Mouse (Mus musculus): ENCODE measurements around the gene Cadps.

Gene Cadps

DNA sequence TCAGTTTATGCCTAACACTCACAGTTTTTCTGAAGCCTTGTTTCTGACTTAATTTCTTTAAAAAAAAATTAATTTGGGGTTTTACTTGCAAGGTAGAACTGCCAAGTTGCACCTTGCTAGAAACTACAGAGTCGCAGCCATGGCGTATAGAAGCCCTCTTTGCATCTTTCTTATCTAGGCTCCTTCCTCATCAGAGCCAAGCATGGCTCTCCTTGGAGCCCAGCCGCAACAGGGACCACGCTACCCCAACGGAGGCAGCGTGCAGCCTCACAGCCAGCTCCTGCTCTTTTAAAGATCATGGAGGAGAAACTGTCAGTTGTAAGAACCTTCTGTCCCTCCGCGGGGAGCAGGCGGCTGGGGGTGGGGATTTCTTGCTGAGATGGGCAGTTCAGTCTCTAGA lies 445.0 kb downstream of the Cadps start:
- DNase-seq = no peak

DNA sequence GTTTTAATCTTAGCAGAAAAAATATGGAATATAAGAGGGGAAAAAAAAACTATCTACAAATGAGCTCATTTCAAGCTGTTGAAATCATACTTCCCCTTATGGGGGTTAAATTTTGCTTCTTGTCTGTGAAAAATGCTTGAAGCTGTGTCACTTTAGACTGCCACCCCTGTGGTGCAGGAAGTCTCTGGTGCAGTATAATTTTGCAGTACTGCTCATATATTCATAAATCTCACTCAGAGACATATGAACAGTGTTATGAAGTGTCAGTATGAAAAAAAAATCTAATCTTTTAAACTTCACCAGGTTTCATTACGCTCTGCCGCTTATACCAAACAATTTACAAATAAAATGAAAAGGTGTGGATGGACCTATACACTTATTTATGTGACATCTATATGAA lies 445.6 kb downstream of the Cadps start:
- no peak for DNase-seq

DNA sequence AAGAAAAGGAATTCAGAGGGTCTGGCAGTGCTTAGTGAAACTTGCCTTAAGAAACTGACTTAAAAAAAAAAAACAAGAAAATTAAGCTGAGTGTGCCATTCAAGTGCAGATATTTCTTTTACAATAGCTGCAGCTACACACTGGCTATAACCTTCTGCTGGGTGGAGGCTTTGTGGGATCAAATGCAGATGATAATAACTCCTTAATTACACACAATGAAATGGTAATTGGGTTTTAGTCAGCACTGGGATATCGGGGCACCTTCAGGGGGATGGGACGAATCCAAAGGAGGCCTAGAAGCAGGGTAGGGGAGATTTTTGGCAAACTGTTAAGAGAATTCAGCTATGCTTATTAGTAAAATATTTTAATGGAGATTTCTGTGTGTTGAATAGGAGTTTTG lies 447.4 kb downstream of the Cadps start:
- no peak for DNase-seq

DNA sequence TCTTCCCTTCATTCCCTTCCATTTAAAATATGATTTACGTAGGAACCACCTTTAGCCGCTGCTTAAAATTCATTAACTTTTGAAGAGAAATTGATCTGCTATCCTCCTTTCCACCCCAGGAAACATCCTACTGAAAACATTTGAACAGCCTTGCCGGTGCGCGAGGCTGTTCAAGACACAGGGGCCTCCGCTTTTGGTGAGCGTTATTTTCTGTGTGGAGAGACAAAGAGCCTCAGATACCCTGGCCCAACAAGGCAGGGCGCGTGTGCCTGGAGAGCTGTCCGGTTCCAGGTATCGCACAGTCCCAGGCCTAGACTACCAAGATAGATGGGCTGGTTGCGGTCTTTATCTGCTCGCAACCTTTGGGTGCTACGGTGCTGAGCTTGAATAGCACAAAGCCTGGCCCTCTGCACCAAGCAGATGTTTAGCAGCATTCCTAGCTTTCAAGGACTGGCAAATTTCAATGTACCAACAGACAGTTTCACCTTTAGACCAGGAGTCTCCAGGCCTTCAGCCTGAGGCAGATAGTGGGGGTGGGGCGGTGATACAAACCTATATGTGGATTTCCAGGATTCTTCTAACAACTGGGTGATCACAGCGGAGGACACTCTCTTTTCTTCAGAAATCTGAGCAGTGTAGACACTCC lies 472.5 kb downstream of the Cadps start:
- DNase-seq = no peak

DNA sequence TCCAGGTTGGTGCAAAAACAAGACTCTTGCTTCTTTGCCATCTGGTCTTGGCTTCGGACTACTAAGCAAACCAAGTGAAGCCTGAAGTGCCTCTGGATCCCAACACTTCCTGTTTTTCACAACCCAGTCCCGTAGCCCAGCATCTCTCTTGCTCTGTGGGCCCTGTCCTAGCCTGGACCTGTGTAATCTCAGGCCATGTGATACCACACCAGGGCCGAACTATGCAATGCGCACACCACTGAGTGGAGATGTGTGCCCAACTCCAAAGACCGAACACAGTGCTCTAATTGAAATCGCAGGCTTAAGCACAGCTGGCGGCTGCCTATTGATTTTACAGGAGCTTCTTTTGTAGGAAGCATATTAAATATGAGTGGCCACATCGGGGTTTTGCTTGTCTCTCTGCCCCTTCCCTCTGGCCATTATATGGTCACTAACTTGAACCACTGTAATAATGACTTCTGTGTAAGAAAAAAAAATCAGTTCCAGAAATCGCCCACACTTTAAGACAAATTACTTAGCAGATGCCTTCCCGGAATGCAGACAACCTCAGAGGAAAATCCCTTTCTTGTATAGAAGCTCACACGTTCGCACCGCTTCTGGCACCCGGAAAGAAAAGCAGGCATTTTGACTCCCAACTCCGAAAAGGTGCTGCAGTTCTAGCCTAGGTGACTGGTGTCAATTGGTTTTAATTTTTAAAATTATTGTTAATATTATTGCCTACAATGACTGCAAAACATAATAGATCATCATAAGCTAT lies 473.4 kb downstream of the Cadps start:
- DNase-seq = no peak

DNA sequence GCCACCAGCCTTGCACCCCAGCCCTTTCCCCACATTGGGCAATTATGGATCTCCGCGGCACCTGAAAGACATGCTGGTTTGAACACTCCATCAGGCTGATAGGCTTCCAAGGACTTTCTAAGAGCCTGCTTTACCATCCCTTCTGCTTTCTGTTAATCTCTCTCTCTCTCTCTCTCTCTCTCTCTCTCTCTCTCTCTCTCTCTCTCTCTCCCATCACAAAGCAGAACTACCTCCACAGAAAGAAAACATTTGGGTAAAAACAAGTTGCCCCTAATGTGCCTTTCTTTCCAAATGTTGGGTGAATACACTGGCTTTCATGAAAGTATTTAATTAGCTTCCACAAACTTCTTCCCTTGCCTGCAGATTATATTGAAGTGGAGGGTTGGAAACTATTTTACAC lies 474.8 kb downstream of the Cadps start, which contains the start of gene Fezf2:
Fezf2 (minus strand) TSS at position 101 of the 400 bp plus-strand sequence.
- DNase-seq = no peak

DNA sequence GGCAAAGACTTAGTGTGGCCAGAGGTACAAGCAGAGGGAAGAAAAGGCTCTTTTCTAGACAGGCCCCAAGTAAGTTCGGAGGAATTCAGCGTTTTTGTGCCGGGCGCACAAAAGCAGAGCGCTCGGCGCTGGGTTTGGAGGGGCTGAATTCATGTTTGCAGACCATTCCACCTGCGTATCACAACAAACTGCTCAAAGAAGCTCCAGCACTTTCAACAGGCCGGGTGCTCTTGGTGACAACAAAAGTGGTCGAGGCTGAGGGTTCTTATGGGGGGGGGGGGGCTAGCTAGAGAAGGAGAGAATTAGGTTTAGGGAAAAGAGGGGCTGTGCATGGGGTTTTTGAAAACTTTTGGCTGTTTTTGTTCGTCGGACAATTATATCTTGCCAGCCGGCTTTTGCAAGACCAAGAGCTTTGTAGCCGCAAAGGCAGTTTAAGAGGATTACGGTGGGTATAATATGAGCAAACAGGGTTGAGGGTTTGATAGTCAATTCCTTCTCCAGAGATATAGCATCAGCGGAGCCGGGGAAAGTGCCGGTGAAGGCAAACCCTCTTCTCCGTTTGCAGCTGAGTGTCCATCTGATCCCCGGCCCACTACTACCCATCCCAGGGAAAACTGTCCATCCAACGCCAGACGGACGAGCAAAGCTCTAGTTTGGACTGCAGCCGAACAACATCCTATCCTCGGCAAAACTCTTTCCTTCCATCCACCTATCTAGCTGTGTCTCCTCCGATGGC lies 475.8 kb downstream of the Cadps start:
- DNase-seq = no peak

DNA sequence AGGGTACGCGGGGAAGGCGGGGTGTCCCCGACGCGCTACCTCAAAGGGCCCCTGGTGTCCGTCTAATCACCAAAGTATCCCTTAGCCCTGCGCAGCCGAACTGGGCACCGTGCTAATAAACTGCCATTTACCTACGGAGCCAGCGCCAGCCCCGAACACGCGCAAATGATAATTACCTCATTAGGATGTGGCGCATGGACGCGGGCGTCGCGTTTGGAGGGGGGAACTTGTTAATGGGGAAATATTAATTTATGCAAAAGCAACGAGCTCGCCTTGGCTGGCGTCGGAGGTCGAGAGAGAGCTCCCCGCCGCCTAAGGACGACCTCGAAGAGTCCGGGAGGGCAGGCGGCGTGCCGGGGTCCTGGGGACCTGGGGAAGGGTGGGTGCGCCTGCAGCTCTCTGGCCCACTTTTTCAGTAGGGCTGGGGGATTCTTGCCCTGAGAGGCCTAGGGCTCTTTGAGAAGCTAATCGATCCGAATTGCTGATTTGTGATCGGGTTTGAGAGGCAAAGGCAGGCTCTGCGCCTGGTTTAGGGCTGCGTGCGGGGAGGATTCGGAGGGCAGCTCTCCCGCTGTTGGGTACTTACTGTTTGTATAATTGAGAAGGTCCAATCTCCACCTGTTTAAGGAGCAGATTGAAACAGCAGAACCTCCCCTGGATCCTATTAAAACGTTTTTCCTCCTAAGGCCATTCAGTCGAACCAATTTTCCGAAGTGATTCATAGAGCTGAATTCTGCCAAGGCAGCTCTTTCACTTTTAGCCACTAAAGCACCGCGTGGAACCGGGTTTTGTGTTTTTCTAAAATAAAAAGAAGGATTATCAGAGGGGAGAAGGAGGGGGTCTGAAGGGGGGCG lies 476.6 kb downstream of the Cadps start:
- DNase-seq = no peak

DNA sequence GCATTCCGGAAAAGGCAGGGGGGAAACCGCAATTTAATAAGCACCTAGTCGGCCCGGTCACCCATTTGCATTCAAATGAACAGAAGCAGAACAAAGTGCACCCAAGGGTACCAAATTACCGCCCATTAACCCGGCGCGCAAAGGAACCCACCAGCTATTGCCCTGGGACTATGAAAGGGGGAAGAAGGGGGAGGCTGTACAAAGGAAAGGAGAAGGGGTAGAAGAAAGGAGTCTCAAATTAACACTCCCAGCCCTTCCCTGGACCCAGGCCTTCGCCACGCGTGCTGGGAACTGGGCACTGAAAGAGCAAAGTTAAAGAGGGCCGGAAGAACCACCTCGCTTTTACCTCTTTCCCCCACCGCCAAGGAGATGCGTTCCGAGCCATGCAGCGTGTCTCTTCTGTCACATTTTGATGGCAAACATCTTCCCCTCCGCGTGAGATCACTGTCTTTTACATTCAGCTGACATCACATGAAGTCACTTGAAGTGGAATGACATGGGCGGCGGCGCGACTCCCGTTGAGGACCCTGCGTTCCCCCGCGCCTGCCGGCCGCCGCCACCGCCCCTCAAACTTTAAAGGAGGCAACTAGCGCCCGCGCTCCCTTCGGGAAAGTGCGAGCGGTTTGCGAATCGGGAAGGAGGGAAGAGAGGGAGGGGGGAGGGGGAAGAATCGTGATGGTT lies 477.5 kb downstream of the Cadps start:
- no peak for DNase-seq

DNA sequence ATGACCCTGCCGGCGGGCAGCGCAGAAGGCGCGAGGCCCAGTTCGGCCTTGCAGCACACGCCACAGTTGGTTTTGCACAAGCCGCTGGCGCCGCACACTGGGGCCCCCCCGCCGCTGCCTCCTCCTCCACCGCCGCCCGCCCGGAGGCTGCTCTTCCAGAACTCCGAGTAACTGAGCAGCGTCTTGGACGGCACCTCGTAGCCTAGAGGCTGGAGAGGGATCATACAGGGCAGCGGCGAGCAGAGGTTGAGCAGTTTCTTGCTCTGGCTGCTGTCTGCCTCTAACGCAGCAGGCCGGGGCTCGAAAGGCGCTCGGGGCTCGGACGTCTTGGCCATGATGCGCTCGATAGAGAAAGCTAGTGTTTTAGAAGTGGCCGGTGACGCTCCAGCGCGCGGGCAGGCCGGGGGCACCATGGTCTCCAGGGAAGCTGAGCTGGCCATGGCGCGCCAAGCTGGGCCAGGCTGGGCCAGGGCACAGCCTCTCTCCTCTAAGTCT lies 478.1 kb downstream of the Cadps start:
- DNase-seq = no peak

DNA sequence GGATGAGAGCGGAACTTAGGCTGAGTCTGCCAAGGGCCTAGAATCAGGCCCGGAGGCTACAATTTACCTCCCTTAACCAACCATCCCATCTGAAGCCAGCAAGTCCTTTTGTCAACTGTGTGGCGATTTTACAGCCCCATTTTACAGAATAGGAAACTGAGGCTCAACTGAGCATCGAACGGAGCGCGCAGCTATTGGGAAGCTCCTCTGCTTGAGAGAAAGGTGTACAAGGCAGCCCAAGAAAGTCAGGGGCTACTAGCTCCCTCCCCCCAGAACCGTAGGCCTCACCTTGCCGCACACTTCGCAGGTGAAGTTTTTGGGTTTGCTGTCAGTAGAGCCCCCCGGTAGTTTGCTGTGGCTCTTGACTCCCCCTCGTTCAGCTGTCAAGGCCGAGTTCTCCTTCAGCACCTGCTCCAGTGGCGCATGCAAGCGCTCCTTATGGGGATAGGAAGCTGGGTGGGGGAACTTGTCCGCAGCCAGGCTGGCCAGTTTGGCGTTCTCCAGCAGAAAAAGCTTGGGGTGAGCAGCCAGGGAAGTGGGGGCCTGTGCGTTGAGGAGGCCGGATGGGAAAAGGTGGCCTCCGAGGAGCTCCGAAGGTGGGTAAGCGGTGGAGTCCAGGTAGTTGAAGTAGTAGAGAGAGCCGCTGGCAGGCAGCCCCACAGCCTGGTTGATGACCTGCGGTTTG lies 478.7 kb downstream of the Cadps start:
- no peak for DNase-seq

DNA sequence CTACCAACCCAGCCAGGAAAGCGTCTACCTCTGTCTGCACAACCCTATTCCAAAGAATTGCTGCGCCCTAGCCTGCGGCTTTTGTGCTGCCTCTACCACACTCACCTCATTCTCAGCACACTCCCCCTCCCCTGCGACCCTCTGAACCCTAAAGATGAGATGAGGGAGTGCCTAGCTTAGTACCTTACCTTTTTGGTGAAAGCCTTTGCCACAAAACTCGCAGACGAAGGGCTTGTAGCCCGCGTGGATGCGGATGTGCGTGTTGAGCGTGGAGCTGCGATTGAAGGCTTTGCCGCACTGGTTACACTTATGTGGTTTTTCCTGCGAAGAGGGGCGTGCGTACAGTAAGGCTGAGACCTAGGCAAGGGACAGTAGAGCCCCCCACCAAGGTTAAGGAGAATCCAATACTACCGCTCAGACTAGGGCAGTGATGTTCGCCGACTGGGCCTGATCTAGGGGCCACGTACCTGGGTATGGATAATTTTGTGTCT lies 479.4 kb downstream of the Cadps start:
- DNase-seq = no peak

DNA sequence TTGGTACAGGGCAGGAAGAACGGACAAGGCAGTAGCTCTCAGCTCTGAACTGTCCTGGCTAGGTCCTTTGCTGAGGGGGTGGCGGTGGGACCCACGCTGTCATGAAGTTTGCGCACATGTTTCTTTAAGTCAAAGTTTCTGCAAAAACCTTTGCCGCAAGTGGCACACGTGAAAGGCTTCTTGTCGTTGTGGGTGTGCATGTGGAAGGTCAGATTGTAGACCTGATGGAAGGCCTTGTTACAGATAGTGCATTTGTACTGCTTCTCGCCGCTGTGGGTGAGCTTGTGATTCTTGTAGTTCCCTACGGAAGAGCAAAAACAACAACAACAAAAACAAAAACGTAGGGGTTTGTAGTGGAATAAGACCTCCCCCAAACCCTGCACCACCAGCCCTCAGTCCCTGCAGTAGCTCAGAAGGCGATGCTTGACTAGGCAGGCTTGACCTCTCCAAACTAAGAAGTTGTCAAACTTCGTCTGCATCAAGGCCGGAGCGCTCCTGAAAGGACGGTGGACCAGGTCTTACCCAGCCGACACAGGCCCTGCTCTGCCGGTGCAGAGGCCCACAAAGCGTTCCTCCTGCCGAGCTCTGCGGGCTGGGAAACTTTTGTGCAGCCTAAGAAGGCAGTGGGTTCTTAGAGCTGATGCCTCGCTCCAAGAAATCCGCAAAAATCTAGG lies 480.3 kb downstream of the Cadps start:
- no peak for DNase-seq

DNA sequence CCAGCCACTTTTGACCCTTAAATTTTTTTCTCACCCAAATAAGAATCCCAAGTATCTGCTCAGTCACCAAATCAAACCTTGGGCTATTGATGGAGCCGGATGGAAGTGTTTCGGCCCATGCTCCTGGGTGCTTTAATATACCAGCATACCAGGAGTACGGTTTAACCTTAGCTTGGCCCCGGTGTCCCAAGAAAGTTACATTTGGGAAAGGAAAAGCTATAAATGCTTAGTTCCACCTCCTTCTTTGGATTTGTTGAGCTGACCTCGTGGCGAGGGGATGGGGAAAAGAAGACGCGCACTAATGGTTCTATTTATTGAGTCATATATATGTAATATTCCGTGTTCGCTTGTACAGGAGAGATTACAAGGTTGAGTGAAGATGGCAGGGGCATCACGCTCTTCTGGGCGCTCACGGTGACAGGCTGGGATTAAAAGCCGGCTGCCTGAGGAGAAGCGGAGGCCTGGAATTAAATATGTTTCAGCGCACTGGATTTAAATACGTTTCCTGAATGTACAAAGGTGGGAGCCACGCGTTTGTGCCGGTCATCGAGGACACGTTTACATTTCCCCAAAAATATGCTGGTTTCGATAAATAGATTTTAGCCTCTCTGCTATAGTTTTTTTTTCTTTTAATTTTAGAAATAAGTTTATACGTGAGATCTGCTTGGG lies 481.0 kb downstream of the Cadps start:
- no peak for DNase-seq

DNA sequence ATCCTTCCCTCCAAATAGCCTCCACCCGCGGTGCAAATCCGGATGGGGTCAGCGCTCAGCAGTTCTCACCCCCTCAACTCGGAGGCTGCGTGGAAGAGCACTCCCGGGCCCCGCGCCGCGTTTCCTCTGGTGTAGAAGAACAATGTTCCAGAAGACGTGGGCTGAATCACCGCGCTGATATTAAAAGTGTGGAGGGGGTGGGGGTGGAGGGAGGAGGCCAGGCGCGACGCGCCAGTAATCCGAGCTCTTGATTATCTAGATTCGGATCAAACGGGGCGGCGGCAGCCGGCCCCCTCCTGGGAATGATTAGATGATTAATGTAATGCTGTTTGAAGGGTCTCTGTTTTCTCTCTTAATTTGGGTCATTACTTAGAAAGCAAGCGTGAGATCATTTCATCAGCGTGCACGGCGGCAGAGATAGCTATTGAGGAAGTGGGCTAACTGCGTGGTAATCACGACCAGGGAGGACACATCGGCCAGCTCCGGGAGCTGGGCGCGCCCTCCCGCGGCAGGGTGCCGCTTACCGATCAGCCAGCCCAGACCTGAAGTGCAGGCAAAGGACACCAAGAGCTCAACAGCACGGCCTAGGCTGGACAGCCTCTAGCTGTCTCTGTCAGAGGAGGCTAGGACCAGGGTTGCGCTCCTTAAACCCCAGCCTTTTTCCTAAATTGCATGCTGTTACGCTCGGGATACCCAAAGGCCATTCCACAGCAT lies 481.6 kb downstream of the Cadps start:
- DNase-seq = no peak

DNA sequence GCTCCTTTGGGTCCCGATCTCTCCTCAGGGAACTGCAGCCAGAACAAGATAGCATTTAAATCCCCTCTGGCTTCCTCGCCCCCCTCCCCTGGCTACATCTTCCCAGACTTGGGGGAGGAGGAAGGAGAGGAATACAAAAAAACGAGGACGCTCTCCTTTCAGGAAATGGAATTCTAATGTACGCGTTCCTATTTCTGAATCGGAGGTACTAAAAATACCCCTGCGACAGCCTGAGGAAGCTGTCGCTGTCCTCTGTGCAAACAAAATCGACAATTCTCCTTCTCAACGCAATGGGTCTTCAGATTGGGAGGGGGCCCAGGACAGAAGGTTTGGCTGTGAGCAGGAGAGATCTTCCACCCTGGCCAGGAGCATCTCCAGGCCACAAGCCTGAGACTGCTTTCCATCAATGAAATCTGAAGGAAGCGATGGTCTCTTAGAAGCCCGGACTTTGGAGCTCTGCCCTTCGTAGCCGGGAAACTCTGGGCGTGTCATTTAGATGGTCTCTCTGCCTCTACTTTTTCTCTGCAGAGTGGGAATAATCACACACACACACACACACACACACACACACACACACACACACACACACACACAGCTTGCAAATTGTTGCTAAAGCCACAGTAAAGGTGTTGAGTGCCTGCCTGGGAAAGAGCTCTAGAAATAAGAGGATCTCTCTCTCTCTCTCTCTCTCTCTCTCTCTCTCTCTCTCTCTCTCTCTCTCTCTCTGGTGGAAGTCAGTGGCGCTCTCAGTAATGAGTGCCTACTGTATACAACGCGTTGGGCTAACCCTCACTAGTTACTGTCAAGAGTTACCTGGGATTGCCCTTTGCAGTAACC lies 482.4 kb downstream of the Cadps start:
- DNase-seq = no peak

DNA sequence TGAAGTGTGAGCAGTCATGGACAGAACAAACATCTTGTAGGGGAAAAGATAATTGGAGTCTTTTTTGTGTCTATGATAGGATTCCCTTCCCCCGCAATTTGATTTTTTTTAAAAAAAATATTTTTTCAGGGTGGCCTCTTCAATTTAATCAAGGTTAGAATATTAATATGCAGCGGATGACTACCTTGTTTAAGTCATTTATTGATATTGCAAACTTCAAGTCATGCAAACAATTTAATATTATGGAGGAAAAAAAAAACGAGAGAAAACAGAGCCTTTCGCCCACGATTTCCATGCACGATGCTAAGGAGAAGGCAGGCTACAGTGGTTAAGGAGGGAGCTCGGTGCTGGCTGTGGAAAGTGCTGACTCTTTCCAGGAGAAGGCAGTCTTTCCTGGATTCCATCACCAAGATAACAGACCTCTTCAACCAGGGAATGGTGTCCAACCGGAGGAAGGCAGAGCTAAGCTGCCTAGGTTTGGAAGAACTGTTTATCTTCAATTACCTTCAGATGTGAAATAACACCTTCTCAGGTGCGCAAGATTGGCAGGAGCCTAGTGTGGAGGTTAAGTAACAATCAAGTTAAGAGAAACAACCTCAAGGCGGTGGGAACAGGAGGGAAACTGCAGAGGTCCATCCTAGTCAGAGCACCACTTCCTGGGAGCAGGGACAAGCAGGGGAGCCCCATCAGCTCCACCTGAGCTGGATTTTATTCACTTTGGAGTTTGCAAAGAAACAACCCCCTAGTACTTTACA lies 483.9 kb downstream of the Cadps start:
- DNase-seq = no peak

Data from thymus, postnatal 14 days (tissue).